Mouse (Mus musculus) G1E (cell line): ENCODE measurements around the gene Tbx6.

Source experiments
- CTCF ChIP-seq: IDR thresholded peaks from 2 replicates; pipeline ENCODE4 v1.5.1; 2012; ENCODE audit warnings: low read depth, low read length, inconsistent platforms, mixed read lengths
- GATA1 ChIP-seq: IDR thresholded peaks from 2 replicates; pipeline ENCODE4 v1.6.1; 2012; ENCODE audit warnings: borderline replicate concordance, low read length, inconsistent platforms, mixed read lengths
- POLR2AphosphoS5 ChIP-seq: IDR thresholded peaks from 2 replicates; pipeline ENCODE4 v1.6.1; 2012; ENCODE audit warnings: low read depth, low read length, inconsistent platforms; ENCODE audit not compliant: insufficient replicate concordance
- TAL1 ChIP-seq: conservative IDR thresholded peaks from 2 replicates; pipeline ENCODE4 v1.6.1; 2012; ENCODE audit warnings: low read depth, low read length, inconsistent platforms, mixed read lengths

GRCm38 (mm10) chr7:126767001-126767400 is 14.3 kb upstream of the Tbx6 start:
- TF ChIP-seq GATA1 (no peak), CTCF (no peak), POLR2AphosphoS5 (no peak), TAL1 (no peak)
